Mouse (Mus musculus): ENCODE measurements at regions not wholly inside any gene's neighbourhood (a gene's known extent, or its start where the extent isn't known, plus 50 kb on each side); places are given as distances from the start of the nearest gene placed in this dataset.

- H3K4me2 ChIP-seq: no peak overlapping the region
- H3K9me3 ChIP-seq (ENCODE audit: low read depth, low read length): no peaks in the 10 kb centered on the region
- DNase-seq: no peak
- no peak for ATAC-seq (ENCODE audit: insufficient read depth)
- no peak for TF ChIP-seq CTCF (IDR thresholded peaks at IDR 0.05; ENCODE audit: low read depth)
- H3K27me3 ChIP-seq (ENCODE audit: insufficient read depth, low read length): no peaks in the 10 kb centered on the region
- WGBS: 59% methylated on average over 10 of the region's 10 CpGs
- H3K4me3 ChIP-seq (ENCODE audit: low read depth, low read length): no peak overlapping the region
- H3K9ac ChIP-seq: no peak overlapping the region
- H3K36me3 ChIP-seq (ENCODE audit: insufficient read depth): no peaks in the 10 kb centered on the region
- H3K4me1 ChIP-seq (ENCODE audit: insufficient read depth): no peaks in the 10 kb centered on the region
- no peak overlapping the region for H3K27ac ChIP-seq (ENCODE audit: low read depth)
Measured at GRCm38 (mm10) chr17:9864254-9864653, 194.7 kb upstream of the Pabpc6 start.

- Histone ChIP-seq H3K9me3 (ENCODE audit: low read depth, low read length) (no peaks in the 10 kb centered on the region), H3K4me3 (ENCODE audit: low read depth, low read length) (no peak overlapping the region), H3K36me3 (ENCODE audit: insufficient read depth) (no peaks in the 10 kb centered on the region), H3K4me2 (no peak overlapping the region), H3K27me3 (ENCODE audit: insufficient read depth, low read length) (no peaks in the 10 kb centered on the region), H3K9ac (no peak overlapping the region), H3K4me1 (ENCODE audit: insufficient read depth) (no peaks in the 10 kb centered on the region), H3K27ac (ENCODE audit: low read depth) (no peak overlapping the region)
- ATAC-seq (ENCODE audit: insufficient read depth) (no peak), DNase-seq (no peak)
- no peak for TF ChIP-seq CTCF (IDR thresholded peaks at IDR 0.05; ENCODE audit: low read depth)
- WGBS: 58% methylated on average over 15 of the region's 15 CpGs
Measured at GRCm38 (mm10) chr17:9861923-9862854, 192.7 kb upstream of the Pabpc6 start.

GRCm38 (mm10) chr17:9861346-9861745, 191.8 kb upstream of the Pabpc6 start:
- no peak for TF ChIP-seq CTCF (IDR thresholded peaks at IDR 0.05; ENCODE audit: low read depth)
- no peaks in the 10 kb centered on the region for H3K4me1 ChIP-seq (ENCODE audit: insufficient read depth)
- H3K9ac ChIP-seq: no peak overlapping the region
- WGBS: 61% methylated on average over 6 of the region's 6 CpGs
- no peaks in the 10 kb centered on the region for H3K36me3 ChIP-seq (ENCODE audit: insufficient read depth)
- 0 out of 2 replicates have a peak, but pooled peaks cover 5% of the 10 kb centered on the region for H3K9me3 ChIP-seq (ENCODE audit: low read depth, low read length)
- ATAC-seq (ENCODE audit: insufficient read depth) (no peak), DNase-seq (no peak)
- H3K27me3 ChIP-seq (ENCODE audit: insufficient read depth, low read length): no peaks in the 10 kb centered on the region
- no peak overlapping the region for H3K4me3 ChIP-seq (ENCODE audit: low read depth, low read length)
- no peak overlapping the region for H3K4me2 ChIP-seq
- no peak overlapping the region for H3K27ac ChIP-seq (ENCODE audit: low read depth)

- whole genome bisulfite sequencing: 71% methylated on average over 9 of the region's 9 CpGs
- H3K9ac ChIP-seq: no peak overlapping the region
- ATAC-seq (ENCODE audit: insufficient read depth) (no peak), DNase-seq (no peak)
- no peaks in the 10 kb centered on the region for H3K4me1 ChIP-seq (ENCODE audit: insufficient read depth)
- no peak overlapping the region for H3K27ac ChIP-seq (ENCODE audit: low read depth)
- no peak overlapping the region for H3K4me3 ChIP-seq (ENCODE audit: low read depth, low read length)
- TF ChIP-seq CTCF (IDR thresholded peaks at IDR 0.05; ENCODE audit: low read depth): no peak
- no peaks in the 10 kb centered on the region for H3K27me3 ChIP-seq (ENCODE audit: insufficient read depth, low read length)
- no peak overlapping the region for H3K4me2 ChIP-seq
- H3K9me3 ChIP-seq (ENCODE audit: low read depth, low read length): no peaks in the 10 kb centered on the region
- no peaks in the 10 kb centered on the region for H3K36me3 ChIP-seq (ENCODE audit: insufficient read depth)
Measured at GRCm38 (mm10) chr17:9848559-9849357, 179.2 kb upstream of the Pabpc6 start.

GRCm38 (mm10) chr17:9845451-9846075, 176.0 kb upstream of the Pabpc6 start:
- Histone ChIP-seq H3K9me3 (ENCODE audit: low read depth, low read length) (no peaks in the 10 kb centered on the region), H3K36me3 (ENCODE audit: insufficient read depth) (no peaks in the 10 kb centered on the region), H3K4me2 (no peak overlapping the region), H3K4me1 (ENCODE audit: insufficient read depth) (no peaks in the 10 kb centered on the region), H3K27me3 (ENCODE audit: insufficient read depth, low read length) (no peaks in the 10 kb centered on the region), H3K27ac (ENCODE audit: low read depth) (no peak overlapping the region), H3K4me3 (ENCODE audit: low read depth, low read length) (no peak overlapping the region), H3K9ac (no peak overlapping the region)
- DNase-seq: peak; percentile 33
- 61% methylated on average over 4 of the region's 4 CpGs for WGBS
- peak; percentile 54 for TF ChIP-seq CTCF (IDR thresholded peaks at IDR 0.05; ENCODE audit: low read depth)
- ATAC-seq (ENCODE audit: insufficient read depth): no peak

- H3K4me2 ChIP-seq: no peak overlapping the region
- H3K27me3 ChIP-seq (ENCODE audit: insufficient read depth, low read length): no peaks in the 10 kb centered on the region
- H3K27ac ChIP-seq (ENCODE audit: low read depth): no peak overlapping the region
- no peaks in the 10 kb centered on the region for H3K4me1 ChIP-seq (ENCODE audit: insufficient read depth)
- WGBS: 63% methylated on average over 2 of the region's 2 CpGs
- H3K4me3 ChIP-seq (ENCODE audit: low read depth, low read length): no peak overlapping the region
- no peak for TF ChIP-seq CTCF (IDR thresholded peaks at IDR 0.05; ENCODE audit: low read depth)
- no peak for ATAC-seq (ENCODE audit: insufficient read depth)
- H3K9me3 ChIP-seq (ENCODE audit: low read depth, low read length): no peaks in the 10 kb centered on the region
- no peak for DNase-seq
- H3K36me3 ChIP-seq (ENCODE audit: insufficient read depth): no peaks in the 10 kb centered on the region
- no peak overlapping the region for H3K9ac ChIP-seq
Measured at GRCm38 (mm10) chr17:9841103-9841502, 171.6 kb upstream of the Pabpc6 start.

- Histone ChIP-seq H3K27me3 (ENCODE audit: insufficient read depth, low read length) (no peaks in the 10 kb centered on the region), H3K36me3 (ENCODE audit: insufficient read depth) (no peaks in the 10 kb centered on the region), H3K4me1 (ENCODE audit: insufficient read depth) (no peaks in the 10 kb centered on the region), H3K4me2 (no peak overlapping the region), H3K9me3 (ENCODE audit: low read depth, low read length) (no peaks in the 10 kb centered on the region), H3K9ac (no peak overlapping the region), H3K27ac (ENCODE audit: low read depth) (no peak overlapping the region), H3K4me3 (ENCODE audit: low read depth, low read length) (no peak overlapping the region)
- no peak for DNase-seq
- no peak for TF ChIP-seq CTCF (IDR thresholded peaks at IDR 0.05; ENCODE audit: low read depth)
- 82% methylated on average over 7 of the region's 7 CpGs for WGBS
- ATAC-seq (ENCODE audit: insufficient read depth): no peak
Measured at GRCm38 (mm10) chr17:9839256-9839655, 169.7 kb upstream of the Pabpc6 start.
